Mouse (Mus musculus) myocyte (in vitro differentiated cells): ENCODE results near the gene Abhd12b. TPM values are rescaled to one million over a fixed set of nuclear protein-coding genes. Genes with fewer than 3 reads are reported as not detected.
A peak's percentile ranks its signal among the peaks of the same experiment; 100 is the strongest.

ENCODE experiments used
- H3K27me3 ChIP-seq: one replicate; pipeline ENCODE4 v1.6.1; 2011; ENCODE audit not compliant: control insufficient read depth, insufficient read depth, insufficient read length
- H3K36me3 ChIP-seq: one replicate; pipeline ENCODE4 v1.6.1; 2011; ENCODE audit not compliant: control insufficient read depth, insufficient read depth
- H3K4me2 ChIP-seq: one replicate; pipeline ENCODE4 v1.6.1; 2011; ENCODE audit warnings: low read depth, control low read depth
- H3K4me3 ChIP-seq: one replicate; pipeline ENCODE4 v1.5.1; 2011; ENCODE audit warnings: mild to moderate bottlenecking, control low read depth, moderate library complexity
- H3K79me2 ChIP-seq: one replicate; pipeline ENCODE4 v1.6.1; 2011; ENCODE audit not compliant: control insufficient read depth, insufficient read depth
- H3ac ChIP-seq: one replicate; pipeline ENCODE4 v1.6.1; 2011; ENCODE audit not compliant: control insufficient read depth, insufficient read length
- CEBPB ChIP-seq: IDR thresholded peaks from 2 replicates; pipeline ENCODE4 v1.6.1; 2011; ENCODE audit warnings: mild to moderate bottlenecking, moderate library complexity; ENCODE audit not compliant: poor library complexity, insufficient read depth, severe bottlenecking
- E2F4 ChIP-seq: IDR thresholded peaks from one replicate; pipeline ENCODE4 v1.6.1; 2011; ENCODE audit warnings: mild to moderate bottlenecking, control low read depth, moderate library complexity; ENCODE audit not compliant: insufficient read depth
- MAX ChIP-seq: IDR thresholded peaks from one replicate; pipeline ENCODE4 v1.6.1; 2011; ENCODE audit warnings: low read depth, mild to moderate bottlenecking, control low read depth
- MYOD1 ChIP-seq, 3 experiments: IDR thresholded peaks; one replicate each; pipeline ENCODE4 v1.6.1; 2011; ENCODE audit warnings: control low read depth in 2 of 3, low read depth in 2 of 3, mild to moderate bottlenecking in 2 of 3, moderate library complexity in 1 of 3; ENCODE audit not compliant: insufficient read length in 2 of 3, control insufficient read depth in 1 of 3
- MYOG ChIP-seq, 3 experiments: IDR thresholded peaks; one replicate each; pipeline ENCODE4 v1.6.1; 2011; ENCODE audit warnings: control low read depth in 2 of 3, low read depth in 2 of 3, mild to moderate bottlenecking in 2 of 3; ENCODE audit not compliant: insufficient read length in 2 of 3, control insufficient read depth in 1 of 3, insufficient read depth in 1 of 3
- POLR2A ChIP-seq: IDR thresholded peaks from one replicate; pipeline ENCODE4 v1.6.1; 2011; ENCODE audit warnings: low read depth, mild to moderate bottlenecking, control low read depth, moderate library complexity; ENCODE audit not compliant: insufficient read length
- POLR2AphosphoS2 ChIP-seq: IDR thresholded peaks from one replicate; pipeline ENCODE4 v1.6.1; 2011; ENCODE audit warnings: low read depth, control low read depth; ENCODE audit not compliant: insufficient read length
- REST ChIP-seq: IDR thresholded peaks from one replicate; pipeline ENCODE4 v1.6.1; 2011; ENCODE audit warnings: mild to moderate bottlenecking, control low read depth, moderate library complexity; ENCODE audit not compliant: insufficient read depth, insufficient read length
- SRF ChIP-seq: IDR thresholded peaks from one replicate; pipeline ENCODE4 v1.6.1; 2011; ENCODE audit warnings: low read depth; ENCODE audit not compliant: control insufficient read depth, insufficient read length
- TCF12 ChIP-seq: IDR thresholded peaks from one replicate; pipeline ENCODE4 v1.6.1; 2011; ENCODE audit warnings: mild to moderate bottlenecking, control low read depth; ENCODE audit not compliant: poor library complexity, insufficient read depth, severe bottlenecking
- TCF3 ChIP-seq: IDR thresholded peaks from one replicate; pipeline ENCODE4 v1.6.1; 2011; ENCODE audit warnings: low read depth, control low read depth; ENCODE audit not compliant: insufficient read length
- USF1 ChIP-seq: IDR thresholded peaks from one replicate; pipeline ENCODE4 v1.6.1; 2011; ENCODE audit warnings: low read depth, mild to moderate bottlenecking, control low read depth, moderate library complexity
- polyA plus RNA-seq: library from polyadenylated mRNA; unstranded; fragments of >200 nt; fragmentation: generic; extraction: Trizol; gene quantifications from one replicate; pipeline ENCODE4 v1.2.1, GENCODE M21; 2012; ENCODE audit warnings: missing spikeins

The Abhd12b gene
- not detected for polyA plus RNA-seq

GRCm38 (mm10) chr12:70153842-70154241 lies at the start of gene Abhd12b:
TSS of gene Abhd12b (plus strand) at chr12:70154142.
- Histone ChIP-seq H3K4me2 (no peak within 1 kb of the TSS), H3K27me3 (peaks cover 29% of the 10 kb centered on the region), H3K36me3 (no peaks in the 10 kb centered on the region), H3K4me3 (no peak within 1 kb of the TSS), H3K79me2 (no peaks in the 10 kb centered on the region), H3ac (no peak within 1 kb of the TSS)
- TF ChIP-seq SRF: no peak
- TF ChIP-seq MYOG (IDR thresholded peaks at IDR 0.05; ENCODE audit: control insufficient read depth in 1 of 3, insufficient read depth in 1 of 3, insufficient read length in 2 of 3, low read depth in 2 of 3): no peak
- no peak for TF ChIP-seq MAX
- no peak for TF ChIP-seq USF1

- TF ChIP-seq POLR2A (no peak), CEBPB (peak; percentile 50; the same call in 1 of the 2 replicates)
- Histone ChIP-seq H3K27me3 (no peaks in the 10 kb centered on the region), H3K4me3 (no peak overlapping the region), H3K36me3 (peaks cover 11% of the 10 kb centered on the region), H3K79me2 (peaks cover 37% of the 10 kb centered on the region), H3K4me2 (no peak overlapping the region), H3ac (no peak overlapping the region)
Observed at GRCm38 (mm10) chr12:70104199-70104598, 49.7 kb upstream of the Abhd12b start.

- H3K4me3 ChIP-seq: no peak overlapping the region
- H3ac ChIP-seq: no peak overlapping the region
- peaks cover 42% of the 10 kb centered on the region for H3K79me2 ChIP-seq
- H3K4me2 ChIP-seq: no peak overlapping the region
- TF ChIP-seq E2F4: no peak
- TF ChIP-seq POLR2A: no peak
- no peak for TF ChIP-seq TCF12
- no peak for TF ChIP-seq CEBPB
- TF ChIP-seq MYOG (IDR thresholded peaks at IDR 0.05; ENCODE audit: control insufficient read depth in 1 of 3, insufficient read depth in 1 of 3, insufficient read length in 2 of 3, low read depth in 2 of 3): no peak
- no peak for TF ChIP-seq USF1
- TF ChIP-seq MYOD1 (IDR thresholded peaks at IDR 0.05; ENCODE audit: control insufficient read depth in 1 of 3, insufficient read length in 2 of 3, low read depth in 2 of 3): no peak
- no peaks in the 10 kb centered on the region for H3K27me3 ChIP-seq
- peaks cover 11% of the 10 kb centered on the region for H3K36me3 ChIP-seq
Observed at GRCm38 (mm10) chr12:70104776-70105420, 49.0 kb upstream of the Abhd12b start.

- Histone ChIP-seq H3ac (no peak overlapping the region), H3K36me3 (peaks cover 9% of the 10 kb centered on the region), H3K27me3 (no peaks in the 10 kb centered on the region), H3K79me2 (peaks cover 52% of the 10 kb centered on the region), H3K4me3 (no peak overlapping the region), H3K4me2 (no peak overlapping the region)
- no peak for TF ChIP-seq TCF3
- TF ChIP-seq POLR2A: no peak
- no peak for TF ChIP-seq USF1
- no peak for TF ChIP-seq MAX
- TF ChIP-seq MYOD1 (IDR thresholded peaks at IDR 0.05; ENCODE audit: control insufficient read depth in 1 of 3, insufficient read length in 2 of 3, low read depth in 2 of 3): no peak
- TF ChIP-seq POLR2AphosphoS2: no peak
- no peak for TF ChIP-seq SRF
- TF ChIP-seq MYOG (IDR thresholded peaks at IDR 0.05; ENCODE audit: control insufficient read depth in 1 of 3, insufficient read depth in 1 of 3, insufficient read length in 2 of 3, low read depth in 2 of 3): no peak
- no peak for TF ChIP-seq CEBPB
- no peak for TF ChIP-seq TCF12
- no peak for TF ChIP-seq E2F4
- no peak for TF ChIP-seq REST
Observed at GRCm38 (mm10) chr12:70105885-70106284, 48.1 kb upstream of the Abhd12b start.

- H3K4me2 ChIP-seq: no peak overlapping the region
- no peaks in the 10 kb centered on the region for H3K27me3 ChIP-seq
- H3K36me3 ChIP-seq: peaks cover 3% of the 10 kb centered on the region
- H3K79me2 ChIP-seq: peaks cover 54% of the 10 kb centered on the region
- TF ChIP-seq MYOG (IDR thresholded peaks at IDR 0.05; ENCODE audit: control insufficient read depth in 1 of 3, insufficient read depth in 1 of 3, insufficient read length in 2 of 3, low read depth in 2 of 3): no peak
- no peak for TF ChIP-seq TCF12
- TF ChIP-seq POLR2AphosphoS2: no peak
- no peak for TF ChIP-seq MAX
- TF ChIP-seq SRF: no peak
- no peak for TF ChIP-seq USF1
- no peak for TF ChIP-seq POLR2A
- no peak for TF ChIP-seq CEBPB
- no peak for TF ChIP-seq MYOD1 (IDR thresholded peaks at IDR 0.05; ENCODE audit: control insufficient read depth in 1 of 3, insufficient read length in 2 of 3, low read depth in 2 of 3)
- no peak for TF ChIP-seq REST
- no peak for TF ChIP-seq E2F4
- no peak for TF ChIP-seq TCF3
- H3ac ChIP-seq: no peak overlapping the region
- no peak overlapping the region for H3K4me3 ChIP-seq
Observed at GRCm38 (mm10) chr12:70106508-70106907, 47.4 kb upstream of the Abhd12b start.
